Mouse (Mus musculus): ENCODE results near the gene Trir.

- TF ChIP-seq CTCF (IDR thresholded peaks at IDR 0.05; ENCODE audit: insufficient read depth, low read depth, low read length), result no peak
- TF ChIP-seq POLR2A (IDR thresholded peaks at IDR 0.05; ENCODE audit: insufficient read depth, low read depth, low read length), result no peak
These were observed 40.5 kb downstream of the Trir start for GRCm38 (mm10) chr8:85067155-85067554.

Data from olfactory bulb, adult 2 months (tissue).